Mouse (Mus musculus) cerebellum, adult 2 months (tissue): ENCODE data around the gene Olfr657.

Experiments used
- CTCF ChIP-seq: fragments of 200-500 bp; IDR thresholded peaks from 2 replicates; pipeline ENCODE4 v1.5.1; 2011; ENCODE audit warnings: low read depth, mild to moderate bottlenecking, control low read depth, low read length, moderate library complexity, borderline replicate concordance; ENCODE audit not compliant: insufficient read depth
- POLR2A ChIP-seq: fragments of 200-500 bp; IDR thresholded peaks from 2 replicates; pipeline ENCODE4 v1.6.1; 2011; ENCODE audit warnings: low read length, control low read depth, borderline replicate concordance; ENCODE audit not compliant: insufficient read depth

DNA sequence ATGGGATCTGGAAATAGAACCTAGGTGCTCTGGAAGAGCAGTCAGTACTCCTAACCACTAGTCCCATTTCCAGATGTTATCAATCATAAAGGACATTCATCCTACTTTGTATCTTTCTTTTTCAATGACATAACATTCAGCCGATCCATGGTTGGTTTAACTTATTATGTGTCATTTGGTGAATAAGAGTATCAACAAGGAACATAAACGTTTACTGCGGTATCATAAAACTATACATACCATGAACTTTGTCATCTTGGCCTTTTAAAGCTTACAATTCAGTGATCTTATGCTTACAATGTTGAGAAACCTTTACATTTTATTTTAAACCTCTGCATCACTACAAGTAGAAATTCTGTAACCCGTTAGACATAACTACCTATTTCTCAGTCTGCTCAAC, 43.2 kb upstream of the Olfr657 start:
- TF ChIP-seq CTCF (no peak), POLR2A (no peak)
